Comparison of ENCODE assay signal across 37 mouse cellular contexts in genomic region chr16:23921697-23922096, GRCm38 (mm10). TPM values are rescaled to one million over a fixed set of nuclear protein-coding genes. Genes with fewer than 3 reads are reported as not detected.
"Had no signal": no experiment of that assay in that cellular context is flagged by ENCODE, and none has a peak within 500 bp of the region (broad histone marks: within the 10 kb centered on the region; RNA-seq: fewer than 3 reads in every experiment).

No protein-coding gene starts in this region.

- H3K9me3 ChIP-seq: heart, embryonic 13.5 days; heart, embryonic 15.5 days; hindbrain, embryonic 13.5 days; hindbrain, embryonic 15.5 days; kidney, embryonic 15.5 days; limb, embryonic 10.5 days; limb, embryonic 12.5 days; liver, embryonic 13.5 days; liver, embryonic 15.5 days had no signal

- H3K36me3 ChIP-seq: heart, embryonic 13.5 days; heart, embryonic 15.5 days; hindbrain, embryonic 13.5 days; hindbrain, embryonic 15.5 days; kidney, embryonic 15.5 days; limb, embryonic 10.5 days; limb, embryonic 12.5 days; liver, embryonic 13.5 days; liver, embryonic 15.5 days had no signal

- H3K27ac ChIP-seq: gastrocnemius, adult 2 months; heart, adult 2 months; heart, embryonic 13.5 days; heart, embryonic 15.5 days; hindbrain, embryonic 13.5 days; hindbrain, embryonic 15.5 days; hindbrain, postnatal 0 days; kidney, embryonic 15.5 days; kidney, postnatal 0 days; layer of hippocampus, adult 2 months; left cerebral cortex, adult 2 months; limb, embryonic 10.5 days; limb, embryonic 12.5 days; liver, embryonic 13.5 days; liver, embryonic 15.5 days had no signal

- H3K4me3 ChIP-seq: gastrocnemius, adult 2 months; heart, adult 2 months; heart, embryonic 13.5 days; heart, embryonic 15.5 days; hindbrain, embryonic 13.5 days; hindbrain, embryonic 15.5 days; kidney, embryonic 15.5 days; layer of hippocampus, adult 2 months; left cerebral cortex, adult 2 months; limb, embryonic 10.5 days; limb, embryonic 12.5 days; liver, embryonic 13.5 days; liver, embryonic 15.5 days had no signal

- H3K4me2 ChIP-seq: heart, embryonic 11.5 days; heart, embryonic 13.5 days; heart, embryonic 15.5 days; hindbrain, embryonic 13.5 days; hindbrain, embryonic 15.5 days; kidney, embryonic 15.5 days; limb, embryonic 12.5 days; liver, embryonic 11.5 days; liver, embryonic 13.5 days; liver, embryonic 15.5 days had no signal

- H3K27me3 ChIP-seq: heart, embryonic 13.5 days; hindbrain, embryonic 13.5 days; hindbrain, embryonic 15.5 days; kidney, embryonic 15.5 days; liver, embryonic 13.5 days; liver, embryonic 15.5 days had no signal

- ATAC-seq: hindbrain, postnatal 0 days; intestine, embryonic 16.5 days had no signal

- H3K9ac ChIP-seq: heart, embryonic 13.5 days; heart, embryonic 15.5 days; hindbrain, embryonic 13.5 days; hindbrain, embryonic 15.5 days; kidney, embryonic 15.5 days; limb, embryonic 12.5 days; liver, embryonic 13.5 days; liver, embryonic 15.5 days had no signal

- DNase-seq: gastrocnemius, adult 2 months; gastrocnemius, postnatal 10 days; gastrocnemius, postnatal 25 days; heart, adult 2 months; heart, postnatal 14 days; heart, postnatal 36 days; kidney, adult 11 months; kidney, adult 2 months; kidney, adult 9 months; kidney, postnatal 14 days; kidney, postnatal 36 days; liver; liver, embryonic 13.5 days had no signal

- H3K4me1 ChIP-seq: heart, embryonic 13.5 days; heart, embryonic 15.5 days; hindbrain, embryonic 13.5 days; hindbrain, embryonic 15.5 days; kidney, embryonic 15.5 days; limb, embryonic 10.5 days; limb, embryonic 12.5 days; liver, embryonic 13.5 days; liver, embryonic 15.5 days had no signal

RNA-seq across cellular contexts. Expression of gene Rtp2, which starts 10.5 kb away (rescaled TPM):
- total RNA-seq: gastrocnemius, adult 2 months; gastrocnemius, postnatal 10 days; gastrocnemius, postnatal 25 days; gastrocnemius, postnatal 4 days; granulocyte monocyte progenitor cell, adult 5-6 weeks; heart, adult 2 months; heart, postnatal 14 days; heart, postnatal 36 days; hematopoietic stem cell, adult 5-6 weeks; hindbrain, postnatal 0 days; left cerebral cortex, adult 2 months; left cerebral cortex, postnatal 36 days had no signal
- polyA plus RNA-seq: heart, adult 2 months; heart, embryonic 11.5 days; heart, embryonic 13.5 days; heart, embryonic 15.5 days; heart, postnatal 0 days; hindbrain, embryonic 11.5 days; hindbrain, embryonic 13.5 days; hindbrain, embryonic 15.5 days; intestine, embryonic 14.5 days; intestine, embryonic 16.5 days; kidney, adult 2 months; kidney, embryonic 15.5 days; kidney, postnatal 0 days; large intestine, adult 2 months; limb, embryonic 10.5 days; limb, embryonic 12.5 days; limb, embryonic 14.5 days; liver, embryonic 11.5 days; liver, embryonic 13.5 days; liver, embryonic 15.5 days had no signal

RNA-seq across cellular contexts. Expression of gene Sst, which starts 30.9 kb away (rescaled TPM):
- total RNA-seq: gastrocnemius, adult 2 months; gastrocnemius, postnatal 25 days; gastrocnemius, postnatal 4 days; granulocyte monocyte progenitor cell, adult 5-6 weeks; heart, adult 2 months; heart, postnatal 14 days; heart, postnatal 36 days; hematopoietic stem cell, adult 5-6 weeks had no signal
- polyA plus RNA-seq: heart, adult 2 months; heart, embryonic 15.5 days; heart, postnatal 0 days; kidney, adult 2 months; kidney, postnatal 0 days had no signal
